Mouse (Mus musculus): Measurements from ENCODE around the gene Olfml2a. TPM values are rescaled to one million over a fixed set of nuclear protein-coding genes. Genes with fewer than 3 reads are reported as not detected.

Gene Olfml2a
- polyA plus RNA-seq, 1 experiment, result 0.11 TPM

GRCm38 (mm10) chr2:38947566-38947965 is 15.8 kb downstream of the Olfml2a start:
- Histone ChIP-seq H3ac (ENCODE audit: control insufficient read depth, insufficient read length) (no peak overlapping the region), H3K79me2 (ENCODE audit: control insufficient read depth, insufficient read depth) (no peaks in the 10 kb centered on the region), H3K27me3 (ENCODE audit: control insufficient read depth, insufficient read depth, insufficient read length) (no peaks in the 10 kb centered on the region), H3K4me3 (no peak overlapping the region), H3K36me3 (ENCODE audit: control insufficient read depth, insufficient read depth) (no peaks in the 10 kb centered on the region), H3K4me2 (ENCODE audit: low read depth) (no peak overlapping the region)
- TF ChIP-seq POLR2A (IDR thresholded peaks at IDR 0.05; ENCODE audit: insufficient read length, low read depth) (no peak), SRF (IDR thresholded peaks at IDR 0.05; ENCODE audit: control insufficient read depth, insufficient read length, low read depth) (no peak), MAX (IDR thresholded peaks at IDR 0.05; ENCODE audit: low read depth) (no peak), USF1 (IDR thresholded peaks at IDR 0.05; ENCODE audit: low read depth) (no peak), MYOG (IDR thresholded peaks at IDR 0.05; ENCODE audit: control insufficient read depth in 1 of 3, insufficient read depth in 1 of 3, insufficient read length in 2 of 3, low read depth in 2 of 3) (no peak)

- H3K79me2 ChIP-seq (ENCODE audit: control insufficient read depth, insufficient read depth), result no peaks in the 10 kb centered on the region
- no peaks in the 10 kb centered on the region for H3K36me3 ChIP-seq (ENCODE audit: control insufficient read depth, insufficient read depth)
- H3K27me3 ChIP-seq (ENCODE audit: control insufficient read depth, insufficient read depth, insufficient read length), result no peaks in the 10 kb centered on the region
- H3ac ChIP-seq (ENCODE audit: control insufficient read depth, insufficient read length), result no peak overlapping the region
- no peak overlapping the region for H3K4me3 ChIP-seq
- peak overlapping the region; percentile 63 for H3K4me2 ChIP-seq (ENCODE audit: low read depth)
- TF ChIP-seq USF1 (IDR thresholded peaks at IDR 0.05; ENCODE audit: low read depth), result no peak
- TF ChIP-seq REST (IDR thresholded peaks at IDR 0.05; ENCODE audit: insufficient read depth, insufficient read length), result no peak
- no peak for TF ChIP-seq TCF12 (IDR thresholded peaks at IDR 0.05; ENCODE audit: insufficient read depth, poor library complexity, severe bottlenecking)
- no peak for TF ChIP-seq SRF (IDR thresholded peaks at IDR 0.05; ENCODE audit: control insufficient read depth, insufficient read length, low read depth)
- no peak for TF ChIP-seq CEBPB (IDR thresholded peaks at IDR 0.05; ENCODE audit: insufficient read depth, poor library complexity, severe bottlenecking)
- TF ChIP-seq MYOD1 (IDR thresholded peaks at IDR 0.05; ENCODE audit: control insufficient read depth in 1 of 3, insufficient read length in 2 of 3, low read depth in 2 of 3), result peak in 1 of 3 experiments; percentile 26
- TF ChIP-seq MAX (IDR thresholded peaks at IDR 0.05; ENCODE audit: low read depth), result no peak
- TF ChIP-seq MYOG (IDR thresholded peaks at IDR 0.05; ENCODE audit: control insufficient read depth in 1 of 3, insufficient read depth in 1 of 3, insufficient read length in 2 of 3, low read depth in 2 of 3), result peak in 1 of 3 experiments; percentile 26
- TF ChIP-seq E2F4 (IDR thresholded peaks at IDR 0.05; ENCODE audit: insufficient read depth), result no peak
- TF ChIP-seq POLR2A (IDR thresholded peaks at IDR 0.05; ENCODE audit: insufficient read length, low read depth), result peak; percentile 24
- TF ChIP-seq TCF3 (IDR thresholded peaks at IDR 0.05; ENCODE audit: insufficient read length, low read depth), result no peak
- TF ChIP-seq POLR2AphosphoS2 (IDR thresholded peaks at IDR 0.05; ENCODE audit: insufficient read length, low read depth), result no peak
Measured at GRCm38 (mm10) chr2:38950281-38950719, 18.5 kb downstream of the Olfml2a start.

GRCm38 (mm10) chr2:38953152-38953883 is 21.5 kb downstream of the Olfml2a start:
- H3K27me3 ChIP-seq (ENCODE audit: control insufficient read depth, insufficient read depth, insufficient read length), result no peaks in the 10 kb centered on the region

GRCm38 (mm10) chr2:38956062-38956461 is 24.3 kb downstream of the Olfml2a start:
- H3K27me3 ChIP-seq (ENCODE audit: control insufficient read depth, insufficient read depth, insufficient read length), result no peaks in the 10 kb centered on the region

More at GRCm38 (mm10) chr2:38953152-38953883, 21.5 kb downstream of the Olfml2a start:
- TF ChIP-seq TCF12 (IDR thresholded peaks at IDR 0.05; ENCODE audit: insufficient read depth, poor library complexity, severe bottlenecking), result peak; percentile 63
- no peak for TF ChIP-seq POLR2A (IDR thresholded peaks at IDR 0.05; ENCODE audit: insufficient read length, low read depth)
- TF ChIP-seq E2F4 (IDR thresholded peaks at IDR 0.05; ENCODE audit: insufficient read depth), result no peak
- TF ChIP-seq CEBPB (IDR thresholded peaks at IDR 0.05; ENCODE audit: insufficient read depth, poor library complexity, severe bottlenecking), result no peak
- TF ChIP-seq MYOD1 (IDR thresholded peaks at IDR 0.05; ENCODE audit: control insufficient read depth in 1 of 3, insufficient read length in 2 of 3, low read depth in 2 of 3), result peak; percentile 52 to 88 (median 75)
- no peak for TF ChIP-seq MAX (IDR thresholded peaks at IDR 0.05; ENCODE audit: low read depth)
- no peak for TF ChIP-seq SRF (IDR thresholded peaks at IDR 0.05; ENCODE audit: control insufficient read depth, insufficient read length, low read depth)
- TF ChIP-seq REST (IDR thresholded peaks at IDR 0.05; ENCODE audit: insufficient read depth, insufficient read length), result no peak
- no peak for TF ChIP-seq TCF3 (IDR thresholded peaks at IDR 0.05; ENCODE audit: insufficient read length, low read depth)
- TF ChIP-seq USF1 (IDR thresholded peaks at IDR 0.05; ENCODE audit: low read depth), result no peak
- TF ChIP-seq MYOG (IDR thresholded peaks at IDR 0.05; ENCODE audit: control insufficient read depth in 1 of 3, insufficient read depth in 1 of 3, insufficient read length in 2 of 3, low read depth in 2 of 3), result peak; percentile 21 to 89 (median 72)
- no peak for TF ChIP-seq POLR2AphosphoS2 (IDR thresholded peaks at IDR 0.05; ENCODE audit: insufficient read length, low read depth)
- peak overlapping the region; percentile 22 for H3K4me2 ChIP-seq (ENCODE audit: low read depth)
- no peak overlapping the region for H3K4me3 ChIP-seq
- no peaks in the 10 kb centered on the region for H3K36me3 ChIP-seq (ENCODE audit: control insufficient read depth, insufficient read depth)
- no peaks in the 10 kb centered on the region for H3K79me2 ChIP-seq (ENCODE audit: control insufficient read depth, insufficient read depth)
- no peak overlapping the region for H3ac ChIP-seq (ENCODE audit: control insufficient read depth, insufficient read length)

More at GRCm38 (mm10) chr2:38956062-38956461, 24.3 kb downstream of the Olfml2a start:
- Histone ChIP-seq H3K79me2 (ENCODE audit: control insufficient read depth, insufficient read depth) (no peaks in the 10 kb centered on the region), H3ac (ENCODE audit: control insufficient read depth, insufficient read length) (no peak overlapping the region), H3K4me3 (no peak overlapping the region), H3K36me3 (ENCODE audit: control insufficient read depth, insufficient read depth) (no peaks in the 10 kb centered on the region), H3K4me2 (ENCODE audit: low read depth) (peak overlapping the region; percentile 62)
- TF ChIP-seq MYOD1 (IDR thresholded peaks at IDR 0.05; ENCODE audit: control insufficient read depth in 1 of 3, insufficient read length in 2 of 3, low read depth in 2 of 3) (peak; percentile 37 to 72 (median 72)), USF1 (IDR thresholded peaks at IDR 0.05; ENCODE audit: low read depth) (no peak), TCF3 (IDR thresholded peaks at IDR 0.05; ENCODE audit: insufficient read length, low read depth) (no peak), TCF12 (IDR thresholded peaks at IDR 0.05; ENCODE audit: insufficient read depth, poor library complexity, severe bottlenecking) (peak; percentile 54), E2F4 (IDR thresholded peaks at IDR 0.05; ENCODE audit: insufficient read depth) (no peak), SRF (IDR thresholded peaks at IDR 0.05; ENCODE audit: control insufficient read depth, insufficient read length, low read depth) (no peak), POLR2AphosphoS2 (IDR thresholded peaks at IDR 0.05; ENCODE audit: insufficient read length, low read depth) (no peak), CEBPB (IDR thresholded peaks at IDR 0.05; ENCODE audit: insufficient read depth, poor library complexity, severe bottlenecking) (no peak), MAX (IDR thresholded peaks at IDR 0.05; ENCODE audit: low read depth) (no peak), POLR2A (IDR thresholded peaks at IDR 0.05; ENCODE audit: insufficient read length, low read depth) (no peak), MYOG (IDR thresholded peaks at IDR 0.05; ENCODE audit: control insufficient read depth in 1 of 3, insufficient read depth in 1 of 3, insufficient read length in 2 of 3, low read depth in 2 of 3) (peak in 2 of 3 experiments; percentile 42 to 45), REST (IDR thresholded peaks at IDR 0.05; ENCODE audit: insufficient read depth, insufficient read length) (no peak)
